Mouse (Mus musculus): Measurements from ENCODE around the gene Sec14l2.

- TF ChIP-seq GATA1 (IDR thresholded peaks at IDR 0.05; ENCODE audit: low read length) (no peak), TAL1 (IDR thresholded peaks at IDR 0.05; ENCODE audit: low read length) (no peak)
Observed at GRCm38 (mm10) chr11:4158676-4159075, 35.5 kb upstream of the Sec14l2 start.
